In the genomic region with DNA sequence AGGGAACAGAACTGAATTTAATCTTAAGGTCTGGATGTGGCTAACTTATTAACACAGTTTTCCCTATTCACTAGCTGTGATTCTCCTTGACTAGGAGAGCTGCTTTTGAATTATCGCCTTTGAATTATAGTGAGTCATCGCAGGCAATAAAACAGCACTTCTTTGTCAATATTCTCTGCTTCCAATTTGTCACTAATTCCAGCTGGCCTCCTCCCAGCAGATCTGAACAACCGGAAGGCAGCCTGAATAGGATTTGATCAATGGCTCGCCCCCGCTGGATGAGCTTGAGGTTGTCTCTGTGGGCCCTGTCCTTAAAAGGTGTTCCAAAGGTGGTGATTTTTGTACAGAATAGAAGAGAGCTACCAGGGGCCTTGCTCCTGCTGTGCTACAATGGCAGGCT, we compare ENCODE assay signal across 11 mouse cellular contexts. TPM values are rescaled to one million over a fixed set of nuclear protein-coding genes. Genes with fewer than 3 reads are reported as not detected.
A peak's percentile ranks its signal among the peaks of the same experiment; 100 is the strongest.
DNase-seq lines count a peak whose midpoint lies in the region; ATAC-seq and TF ChIP-seq lines count a peak whose summit lies in the region.
"Had no signal": no experiment of that assay in that cellular context is flagged by ENCODE, and none has a peak within 500 bp of the region (broad histone marks: within the 10 kb centered on the region; RNA-seq: fewer than 3 reads in every experiment).

No protein-coding gene starts in this region.

- DNase-seq in gastrocnemius, adult 18-20 months (ENCODE audit: low spot score), result peak; percentile 6
- DNase-seq in gastrocnemius, postnatal 36 days, result no peak
- DNase-seq in ES-E14 (ENCODE audit: low read depth, low spot score), result no peak
- no peak for DNase-seq in forebrain, postnatal 0 days
- DNase-seq in kidney, adult 8-10 months, result no peak
- DNase-seq: kidney, adult 18-20 months; left cerebral cortex, postnatal 4 days had no signal

- ATAC-seq in forebrain, postnatal 0 days, result 0 out of 2 replicates have a peak, but pooled peaks have one; percentile 8
- no peak for ATAC-seq in limb, embryonic 12.5 days (ENCODE audit: insufficient number of reproducible peaks, insufficient read depth, low FRiP score, low TSS enrichment, low read depth)
- no peak for ATAC-seq in cerebellum, adult (ENCODE audit: insufficient number of reproducible peaks, low FRiP score, low TSS enrichment)
- ATAC-seq in erythroblast, adult 5-6 weeks (replicated peaks; ENCODE audit: low FRiP score, poor library complexity, severe bottlenecking), result no peak

- no peak for TF ChIP-seq CTCF in forebrain, postnatal 0 days (IDR thresholded peaks at IDR 0.05; ENCODE audit: low read depth)

- H3K27me3 ChIP-seq in forebrain, postnatal 0 days (ENCODE audit: insufficient read depth, low read length), result no peaks in the 10 kb centered on the region
- peaks cover 39% of the 10 kb centered on the region for H3K27me3 ChIP-seq in limb, embryonic 12.5 days

- in situ Hi-C loops in ES-E14 (cut with MboI; ENCODE audit: low sequenced_read_pairs in 2 of 2, unreplicated experiment in 2 of 2), result no loop called here

- H3K9ac ChIP-seq in ES-E14 (ENCODE audit: insufficient read depth, low read depth, low read length, poor library complexity, severe bottlenecking), result no peak overlapping the region
- no peak overlapping the region for H3K9ac ChIP-seq in forebrain, postnatal 0 days
- H3K9ac ChIP-seq in limb, embryonic 12.5 days (replicated peaks), result no peak overlapping the region

- H3K9me3 ChIP-seq in ES-E14 (ENCODE audit: control insufficient read depth, insufficient read depth, low read depth, low read length), result no peaks in the 10 kb centered on the region
- H3K9me3 ChIP-seq in forebrain, postnatal 0 days (ENCODE audit: low read length), result no peaks in the 10 kb centered on the region
- H3K9me3 ChIP-seq in limb, embryonic 12.5 days, result no peaks in the 10 kb centered on the region

- intact Hi-C loops in gastrocnemius, postnatal 36 days (cut with DNase I), result no loop called here

- no peaks in the 10 kb centered on the region for H3K36me3 ChIP-seq in ES-E14 (ENCODE audit: control insufficient read depth, insufficient read depth, low read length, poor library complexity, severe bottlenecking)
- no peaks in the 10 kb centered on the region for H3K36me3 ChIP-seq in forebrain, postnatal 0 days (ENCODE audit: insufficient read depth)
- no peaks in the 10 kb centered on the region for H3K36me3 ChIP-seq in limb, embryonic 12.5 days

- peak overlapping the region; percentile 38; the same call in 1 of the 2 replicates for H3K27ac ChIP-seq in ES-E14 (ENCODE audit: insufficient read depth, low read depth, low read length, poor library complexity, severe bottlenecking)
- 0 out of 2 replicates have a peak overlapping the region, but pooled peaks have one; percentile 45 for H3K27ac ChIP-seq in forebrain, postnatal 0 days (ENCODE audit: low read depth, low read length)
- 0 out of 2 replicates have a peak overlapping the region, but pooled peaks have one; percentile 17 for H3K27ac ChIP-seq in limb, embryonic 12.5 days
- H3K27ac ChIP-seq: macrophage had no signal

- no peak overlapping the region for H3K4me3 ChIP-seq in ES-E14 (ENCODE audit: insufficient read depth in 1 of 2, low read depth in 1 of 2, low read length in 2 of 2, poor library complexity in 1 of 2, severe bottlenecking in 1 of 2)
- H3K4me3 ChIP-seq in forebrain, postnatal 0 days (ENCODE audit: low read depth, low read length), result no peak overlapping the region
- H3K4me3 ChIP-seq in limb, embryonic 12.5 days (replicated peaks), result no peak overlapping the region

- 52% methylated on average over 5 of the region's 5 CpGs for WGBS in forebrain, postnatal 0 days
- 49% methylated on average over 5 of the region's 5 CpGs for WGBS in limb, embryonic 12.5 days

- no peak overlapping the region for H3K4me2 ChIP-seq in forebrain, postnatal 0 days (ENCODE audit: low read depth)
- H3K4me2 ChIP-seq in limb, embryonic 12.5 days, result no peak overlapping the region

- H3K4me1 ChIP-seq in ES-E14 (ENCODE audit: control insufficient read depth in 2 of 2, insufficient read depth in 2 of 2, low read length in 2 of 2, poor library complexity in 1 of 2), result no peaks in the 10 kb centered on the region
- H3K4me1 ChIP-seq in forebrain, postnatal 0 days (ENCODE audit: insufficient read depth), result no peaks in the 10 kb centered on the region
- H3K4me1 ChIP-seq in limb, embryonic 12.5 days (replicated peaks), result no peaks in the 10 kb centered on the region

TF ChIP-seq in ES-E14, 5 proteins besides CTCF, POLR2A, EP300 and RAD21:
- TF ChIP-seq ZNF384 (IDR thresholded peaks at IDR 0.05; ENCODE audit: low read depth, low read length) (no peak), CHD2 (IDR thresholded peaks at IDR 0.05; ENCODE audit: low read depth, low read length) (no peak), HCFC1 (IDR thresholded peaks at IDR 0.05; ENCODE audit: borderline replicate concordance, insufficient read depth, low read length) (no peak), ZC3H11A (IDR thresholded peaks at IDR 0.05; ENCODE audit: borderline replicate concordance, low read depth, low read length) (no peak), MAFK (IDR thresholded peaks at IDR 0.05; ENCODE audit: insufficient read depth, low read depth, low read length) (no peak)

RNA-seq across cellular contexts. Expression of gene Ercc6l, which starts 9.6 kb away (rescaled TPM):
- under 1 TPM; 0.09 to 0.11 TPM for total RNA-seq in gastrocnemius, adult 18-20 months (2021)
- under 1 TPM; 0.12 to 0.15 TPM for total RNA-seq in gastrocnemius, postnatal 36 days (2021)
- total RNA-seq in ES-E14 (2012; rRNA removed), result 16.1 and 19.3 TPM in 2 replicates
- 1.2 and 2.0 TPM in 2 replicates for total RNA-seq in forebrain, postnatal 0 days (2014; rRNA removed)
- 0.52 and 0.64 TPM in 2 replicates for polyA plus RNA-seq in forebrain, postnatal 0 days (2015; fragmentation: Nextera tagmentation; extraction: Ambion mirVana)
- polyA plus RNA-seq in limb, embryonic 12.5 days (2016; fragmentation: Nextera tagmentation; extraction: Ambion mirVana), result 18.7 and 20.0 TPM in 2 replicates
- 7.7 and 11.1 TPM in 2 replicates for total RNA-seq in erythroblast, adult 5-6 weeks (2015; ENCODE audit: low replicate concordance)
- 9.9 and 13.9 TPM in 2 replicates for total RNA-seq in erythroblast, adult 5-6 weeks (2017; ENCODE audit: low replicate concordance)

RNA-seq across cellular contexts. Expression of gene Rps4x, which starts 22.7 kb away (rescaled TPM):
- 100 to 1,000 TPM; 453 to 571 TPM for total RNA-seq in gastrocnemius, adult 18-20 months (2021)
- total RNA-seq in gastrocnemius, postnatal 36 days (2021), result 100 to 1,000 TPM; 438 to 509 TPM
- 1,621 and 1,818 TPM in 2 replicates for total RNA-seq in ES-E14 (2012; rRNA removed)
- total RNA-seq in forebrain, postnatal 0 days (2014; rRNA removed), result 1,341 and 1,679 TPM in 2 replicates
- polyA plus RNA-seq in forebrain, postnatal 0 days (2015; fragmentation: Nextera tagmentation; extraction: Ambion mirVana), result 432 and 524 TPM in 2 replicates
- polyA plus RNA-seq in limb, embryonic 12.5 days (2016; fragmentation: Nextera tagmentation; extraction: Ambion mirVana), result 696 and 697 TPM in 2 replicates
- 798 and 880 TPM in 2 replicates for total RNA-seq in erythroblast, adult 5-6 weeks (2015; ENCODE audit: low replicate concordance)
- 381 and 473 TPM in 2 replicates for total RNA-seq in erythroblast, adult 5-6 weeks (2017; ENCODE audit: low replicate concordance)

RNA-seq across cellular contexts. Expression of gene Pin4, which starts 47.3 kb away (rescaled TPM):
- total RNA-seq in gastrocnemius, adult 18-20 months (2021), result 10 to 100 TPM; 35.5 to 38.2 TPM
- 10 to 100 TPM; 21.3 to 33.1 TPM for total RNA-seq in gastrocnemius, postnatal 36 days (2021)
- 36.4 and 85.2 TPM in 2 replicates for total RNA-seq in ES-E14 (2012; rRNA removed)
- 26.6 and 27.7 TPM in 2 replicates for total RNA-seq in forebrain, postnatal 0 days (2014; rRNA removed)
- 52.6 and 76.6 TPM in 2 replicates for polyA plus RNA-seq in forebrain, postnatal 0 days (2015; fragmentation: Nextera tagmentation; extraction: Ambion mirVana)
- 69.9 and 73.6 TPM in 2 replicates for polyA plus RNA-seq in limb, embryonic 12.5 days (2016; fragmentation: Nextera tagmentation; extraction: Ambion mirVana)
- total RNA-seq in erythroblast, adult 5-6 weeks (2015; ENCODE audit: low replicate concordance), result 11.1 and 17.7 TPM in 2 replicates
- total RNA-seq in erythroblast, adult 5-6 weeks (2017; ENCODE audit: low replicate concordance), result 26.3 and 52.1 TPM in 2 replicates
